Mouse (Mus musculus): ENCODE data around the gene Zfp689. TPM values are rescaled to one million over a fixed set of nuclear protein-coding genes. Genes with fewer than 3 reads are reported as not detected.
"Not testable (repeated sequence)": the region's sequence is repeated elsewhere in the genome, so short reads cannot be mapped to it uniquely, and the experiment has no call there.

Zfp689 gene
- polyA plus RNA-seq, 1 experiment from 2014 or later: 5.1 TPM

DNA sequence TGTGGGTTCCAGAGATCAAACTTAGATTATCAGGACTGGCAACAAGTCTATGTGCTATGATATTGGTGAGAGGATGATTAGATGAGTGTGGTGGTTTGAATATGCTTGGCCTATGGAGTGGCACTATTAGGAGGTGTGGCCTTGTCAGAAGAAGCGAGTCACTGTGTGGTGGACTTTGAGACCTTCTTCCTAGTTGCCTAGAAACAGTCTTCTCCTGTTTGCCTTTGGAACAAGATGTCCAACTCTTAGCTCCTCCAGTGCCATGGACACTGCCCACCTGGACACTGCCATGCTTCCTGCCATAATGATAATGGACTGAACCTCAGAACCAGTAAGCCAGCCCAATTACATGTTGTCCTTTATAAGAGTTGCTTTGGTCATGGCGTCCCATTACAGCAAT lies 23.0 kb downstream of the Zfp689 start:
- Histone ChIP-seq H3K4me1 (peaks cover 12% of the 10 kb centered on the region), H3K9ac (no peak overlapping the region), H3K9me3 (no peaks in the 10 kb centered on the region), H3K27ac (replicated peaks) (no peak overlapping the region), H3K36me3 (no peaks in the 10 kb centered on the region), H3K4me3 (no peak overlapping the region), H3K4me2 (no peak overlapping the region), H3K27me3 (replicated peaks) (peaks cover 26% of the 10 kb centered on the region)
- ATAC-seq (ENCODE audit: extremely low read depth, insufficient number of reproducible peaks, low FRiP score, low TSS enrichment): no peak
- WGBS: 72% methylated on average over 2 of the region's 2 CpGs

DNA sequence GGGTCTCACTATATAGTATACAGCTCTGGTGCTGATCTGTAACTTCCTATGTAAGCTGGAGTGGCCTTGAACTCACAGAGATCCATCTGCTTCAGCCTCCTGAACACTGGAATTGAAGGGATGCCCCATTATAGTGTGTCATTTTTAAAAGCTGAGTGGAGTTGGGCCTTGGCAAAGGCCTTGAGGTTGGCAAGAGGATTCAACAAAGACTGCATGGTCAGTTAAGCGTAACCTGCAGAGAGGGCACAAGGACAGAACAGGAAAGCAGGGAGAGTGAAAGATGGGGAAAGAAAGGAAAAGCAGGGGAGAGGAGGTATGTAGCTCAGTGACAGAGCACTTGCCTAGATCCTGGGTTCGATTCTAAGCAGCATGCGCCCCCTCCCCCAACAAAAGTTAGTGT lies 23.7 kb downstream of the Zfp689 start:
- Histone ChIP-seq H3K27me3 (replicated peaks) (peaks cover 21% of the 10 kb centered on the region), H3K4me3 (no peak overlapping the region), H3K36me3 (no peaks in the 10 kb centered on the region), H3K9me3 (no peaks in the 10 kb centered on the region), H3K9ac (no peak overlapping the region), H3K27ac (replicated peaks) (no peak overlapping the region), H3K4me1 (peaks cover 17% of the 10 kb centered on the region), H3K4me2 (no peak overlapping the region)
- no peak for ATAC-seq (ENCODE audit: extremely low read depth, insufficient number of reproducible peaks, low FRiP score, low TSS enrichment)
- WGBS: 77% methylated on average over 3 of the region's 3 CpGs

DNA sequence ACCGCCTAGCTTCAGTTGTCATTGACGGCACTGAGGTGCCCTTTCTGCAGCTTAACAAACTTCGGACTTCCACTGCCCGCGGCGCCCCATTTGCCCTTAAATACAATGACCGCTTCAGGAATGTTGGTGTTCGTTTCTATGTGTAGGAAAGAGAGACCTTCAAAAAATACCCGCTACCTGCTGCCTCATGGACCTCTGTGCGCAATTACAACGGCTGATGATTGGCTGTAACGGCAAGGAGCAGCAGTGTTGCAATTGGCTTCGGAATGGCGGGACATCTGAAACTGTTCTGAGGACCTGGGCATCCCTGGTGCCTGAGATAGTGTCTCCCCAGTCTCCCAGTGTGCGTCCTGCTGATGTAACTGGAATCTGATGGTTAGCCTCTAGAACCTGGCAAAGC lies 26.7 kb downstream of the Zfp689 start:
- Histone ChIP-seq H3K36me3 (peaks cover 19% of the 10 kb centered on the region), H3K4me1 (peaks cover 17% of the 10 kb centered on the region), H3K4me2 (peak overlapping the region; percentile 97), H3K9me3 (no peaks in the 10 kb centered on the region), H3K27me3 (replicated peaks) (peaks cover 21% of the 10 kb centered on the region), H3K27ac (replicated peaks) (no peak overlapping the region), H3K9ac (peak overlapping the region; percentile 82), H3K4me3 (peak overlapping the region; percentile 63)
- 1% methylated on average over 15 of the region's 15 CpGs for WGBS
- ATAC-seq (ENCODE audit: extremely low read depth, insufficient number of reproducible peaks, low FRiP score, low TSS enrichment): no peak

DNA sequence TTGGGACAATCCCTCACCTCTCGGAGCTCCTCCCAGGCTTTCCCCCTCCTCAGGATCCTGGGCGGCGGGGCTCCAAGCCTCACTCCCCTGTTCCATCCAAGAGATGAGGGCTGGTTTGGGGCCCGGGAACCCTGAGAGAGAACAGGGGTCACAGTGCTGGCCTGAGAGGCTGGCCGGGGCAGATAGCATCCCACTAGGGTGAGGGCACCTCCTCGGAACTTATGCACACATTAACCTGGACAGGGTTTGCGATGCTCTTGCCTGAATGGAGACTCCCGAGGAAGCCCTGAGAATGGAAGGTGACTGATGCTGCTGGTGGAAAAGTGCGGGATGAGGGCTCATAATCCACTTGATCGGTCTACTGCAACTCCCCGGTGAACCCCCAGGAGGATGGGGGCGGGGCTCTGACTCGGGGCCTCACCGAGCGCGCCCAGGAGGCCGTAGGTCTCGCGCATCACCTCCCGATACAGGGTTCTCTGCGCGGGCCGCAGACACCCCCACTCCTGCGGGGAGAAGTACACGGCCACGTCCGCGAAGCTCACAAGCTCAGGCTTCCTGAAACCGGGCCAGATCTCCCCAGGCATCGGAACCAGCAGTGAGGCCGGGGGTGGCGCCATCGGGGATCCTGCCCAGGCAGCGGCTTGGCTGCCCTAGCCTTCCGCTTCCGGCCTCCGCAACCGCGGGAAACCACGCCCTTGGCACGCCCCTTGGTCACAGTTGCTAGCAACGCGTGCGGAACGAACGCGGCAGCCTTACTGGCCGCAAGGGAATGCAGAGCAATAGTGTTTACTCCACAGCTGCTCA lies 27.4 kb downstream of the Zfp689 start, which contains the start of gene Zfp688:
TSS of gene Zfp688 (minus strand) at position 681 of the 804 bp plus-strand sequence.
- Histone ChIP-seq H3K4me1 (peaks cover 17% of the 10 kb centered on the region), H3K4me2 (peak within 1 kb of the TSS; percentile 97), H3K27ac (replicated peaks) (0 out of 2 replicates have a peak within 1 kb of the TSS, but pooled peaks have one; percentile 33), H3K9me3 (no peaks in the 10 kb centered on the region), H3K27me3 (replicated peaks) (peaks cover 21% of the 10 kb centered on the region), H3K4me3 (peak within 1 kb of the TSS; percentile 63), H3K9ac (peak within 1 kb of the TSS; percentile 82), H3K36me3 (peaks cover 19% of the 10 kb centered on the region)
- WGBS: under 1% methylated on average over 48 of the region's 48 CpGs
- ATAC-seq (ENCODE audit: extremely low read depth, insufficient number of reproducible peaks, low FRiP score, low TSS enrichment): peak; percentile 82

GRCm38 (mm10) chr7:127411418-127411817 lies 37.5 kb downstream of the Zfp689 start:
- no peak for ATAC-seq (ENCODE audit: extremely low read depth, insufficient number of reproducible peaks, low FRiP score, low TSS enrichment)
- Histone ChIP-seq H3K4me3 (no peak overlapping the region), H3K9ac (no peak overlapping the region), H3K27me3 (replicated peaks) (no peaks in the 10 kb centered on the region), H3K36me3 (no peaks in the 10 kb centered on the region), H3K27ac (replicated peaks) (no peak overlapping the region), H3K4me2 (no peak overlapping the region), H3K9me3 (no peaks in the 10 kb centered on the region), H3K4me1 (no peaks in the 10 kb centered on the region)
- WGBS: 58% methylated on average over 2 of the region's 2 CpGs

GRCm38 (mm10) chr7:127406002-127406987 lies 42.7 kb downstream of the Zfp689 start, which contains the start of gene Zfp764:
Gene Zfp764 (minus strand): TSS chr7:127406822.
- WGBS: 6% methylated on average over 40 of the region's 40 CpGs
- peak within 1 kb of the TSS; percentile 89 for H3K9ac ChIP-seq
- ATAC-seq (ENCODE audit: extremely low read depth, insufficient number of reproducible peaks, low FRiP score, low TSS enrichment): peak; percentile 73
- H3K4me3 ChIP-seq: peak within 1 kb of the TSS; percentile 70
- not testable (repeated sequence) for H3K9me3 ChIP-seq; H3K36me3 ChIP-seq; H3K4me1 ChIP-seq; H3K27me3 ChIP-seq (replicated peaks)
- peak within 1 kb of the TSS; percentile 94 for H3K4me2 ChIP-seq
- H3K27ac ChIP-seq (replicated peaks): peak within 1 kb of the TSS; percentile 65

DNA sequence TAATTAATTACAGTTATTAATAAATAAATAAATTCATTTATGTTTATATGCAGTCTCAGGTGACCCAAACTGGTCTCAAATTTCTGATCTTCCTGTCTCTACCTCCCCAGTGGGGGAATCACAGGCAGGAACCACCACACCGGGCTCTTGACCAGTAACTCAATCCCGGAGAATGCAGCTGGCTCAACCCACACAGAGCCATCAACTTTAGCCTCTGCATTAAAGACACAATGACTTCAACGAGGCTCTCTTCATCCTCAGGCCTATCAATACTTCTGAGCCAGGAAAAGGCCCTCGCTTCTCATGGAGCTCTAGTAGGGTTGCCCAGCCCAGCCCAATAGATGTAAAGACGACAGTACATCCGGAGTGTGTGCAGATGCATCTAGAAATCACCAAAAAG lies 44.9 kb downstream of the Zfp689 start:
- WGBS: 90% methylated on average over 6 of the region's 6 CpGs
- not testable (repeated sequence) for H3K27ac ChIP-seq (replicated peaks); H3K4me2 ChIP-seq; H3K4me1 ChIP-seq; H3K36me3 ChIP-seq; H3K27me3 ChIP-seq (replicated peaks); H3K9ac ChIP-seq; ATAC-seq (ENCODE audit: extremely low read depth, insufficient number of reproducible peaks, low FRiP score, low TSS enrichment); H3K4me3 ChIP-seq; H3K9me3 ChIP-seq

DNA sequence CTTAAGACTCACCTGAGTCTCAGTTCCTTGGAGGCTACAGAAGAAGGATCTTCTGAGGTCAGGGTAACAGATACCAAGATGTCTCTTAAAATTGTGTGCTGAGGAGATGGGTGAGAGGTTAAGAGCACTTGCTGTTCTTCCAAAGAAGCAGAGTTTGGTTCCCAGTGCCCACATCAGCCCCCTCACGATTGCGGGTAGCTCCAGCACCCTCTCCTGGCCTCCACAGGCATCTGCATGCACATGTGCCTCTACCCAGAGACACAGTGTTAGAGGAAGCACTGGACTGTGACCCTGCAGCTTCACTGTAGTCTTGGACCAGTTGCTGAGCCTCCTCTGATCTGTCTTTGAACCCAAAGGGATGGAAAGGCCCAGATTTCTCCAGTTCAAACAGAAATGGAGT lies 46.0 kb downstream of the Zfp689 start:
- ATAC-seq (ENCODE audit: extremely low read depth, insufficient number of reproducible peaks, low FRiP score, low TSS enrichment): no peak
- H3K9me3 ChIP-seq: no peaks in the 10 kb centered on the region
- peaks cover 9% of the 10 kb centered on the region for H3K36me3 ChIP-seq
- no peak overlapping the region for H3K9ac ChIP-seq
- 0 out of 2 replicates have a peak, but pooled peaks cover 3% of the 10 kb centered on the region for H3K27me3 ChIP-seq (replicated peaks)
- no peak overlapping the region for H3K4me3 ChIP-seq
- no peak overlapping the region for H3K27ac ChIP-seq (replicated peaks)
- WGBS: 35% methylated on average over 2 of the region's 2 CpGs
- 0 out of 2 replicates have a peak, but pooled peaks cover 6% of the 10 kb centered on the region for H3K4me1 ChIP-seq
- H3K4me2 ChIP-seq: no peak overlapping the region

GRCm38 (mm10) chr7:127400355-127400754 lies 48.6 kb downstream of the Zfp689 start:
- H3K9ac ChIP-seq: no peak overlapping the region
- no peak overlapping the region for H3K4me3 ChIP-seq
- H3K27me3 ChIP-seq (replicated peaks): peaks cover 11% of the 10 kb centered on the region
- no peaks in the 10 kb centered on the region for H3K9me3 ChIP-seq
- H3K4me1 ChIP-seq: no peaks in the 10 kb centered on the region
- H3K4me2 ChIP-seq: no peak overlapping the region
- H3K36me3 ChIP-seq: peaks cover 9% of the 10 kb centered on the region
- H3K27ac ChIP-seq (replicated peaks): no peak overlapping the region
- WGBS: 66% methylated on average over 3 of the region's 3 CpGs
- ATAC-seq (ENCODE audit: extremely low read depth, insufficient number of reproducible peaks, low FRiP score, low TSS enrichment): no peak

DNA sequence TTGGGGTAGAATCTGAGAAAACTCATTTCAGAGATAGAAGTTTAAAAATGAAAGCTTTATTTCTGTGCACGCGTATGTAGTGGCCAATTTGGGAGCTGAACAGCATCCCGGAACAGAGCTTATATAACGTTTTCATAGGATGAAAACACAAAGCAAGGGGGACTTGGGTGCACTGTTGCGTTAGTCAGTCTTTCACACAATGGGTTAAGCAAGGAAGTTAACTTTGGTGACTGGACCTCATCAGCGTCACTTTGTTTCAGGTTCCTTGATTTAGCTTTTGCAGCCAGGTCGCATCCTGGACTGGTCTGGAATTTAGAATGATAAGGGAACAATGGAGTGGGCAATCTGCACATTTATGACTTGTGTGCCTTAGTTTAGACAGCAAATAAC lies 55.0 kb downstream of the Zfp689 start:
- Histone ChIP-seq H3K9me3 (no peaks in the 10 kb centered on the region), H3K9ac (peak overlapping the region; percentile 79), H3K36me3 (peaks cover 14% of the 10 kb centered on the region), H3K4me1 (peaks cover 19% of the 10 kb centered on the region), H3K4me2 (peak overlapping the region; percentile 85), H3K4me3 (peak overlapping the region; percentile 77), H3K27me3 (replicated peaks) (peaks cover 8% of the 10 kb centered on the region), H3K27ac (replicated peaks) (peak overlapping the region; percentile 92)
- ATAC-seq (ENCODE audit: extremely low read depth, insufficient number of reproducible peaks, low FRiP score, low TSS enrichment): no peak
- WGBS: 14% methylated on average over 7 of the region's 7 CpGs

Measured in heart, embryonic 13.5 days (tissue).